Mouse (Mus musculus) E14TG2a.4 (cell line): ENCODE measurements at regions not wholly inside any gene's neighbourhood (a gene's known extent, or its start where the extent isn't known, plus 50 kb on each side); places are given as distances from the start of the nearest gene placed in this dataset.

ENCODE experiments used
- CTCF ChIP-seq: conservative IDR thresholded peaks from 2 replicates; pipeline ENCODE4 v1.5.1; 2014; ENCODE audit warnings: low read length
- NANOG ChIP-seq: IDR thresholded peaks from 2 replicates; pipeline ENCODE4 v1.6.1; 2014; ENCODE audit warnings: borderline replicate concordance, low read length, mixed read lengths
- POU5F1 ChIP-seq: IDR thresholded peaks from 2 replicates; pipeline ENCODE4 v1.6.1; 2014; ENCODE audit warnings: low read length, borderline replicate concordance

DNA sequence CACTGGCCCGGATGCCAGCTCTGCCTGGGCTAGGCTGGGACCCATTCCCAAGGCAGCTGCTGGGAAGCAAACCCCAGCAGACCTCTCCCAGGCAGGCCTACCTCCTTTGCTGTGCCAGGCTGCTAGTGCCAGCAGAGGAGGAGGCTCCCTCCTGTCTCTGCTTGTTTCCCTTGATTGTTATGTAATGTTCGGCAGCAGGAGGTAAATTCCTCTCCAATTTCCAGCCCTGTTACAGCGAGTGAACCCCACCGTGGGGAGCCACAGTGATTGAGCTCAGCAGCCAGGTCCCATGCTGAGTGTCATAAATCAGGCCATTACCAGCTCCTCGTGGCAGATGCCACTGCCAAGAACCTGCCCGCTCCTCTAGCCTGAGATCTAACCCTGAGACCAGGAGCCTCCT lies 274.6 kb downstream of the Dhx35 start:
- TF ChIP-seq CTCF: no peak
- peak; percentile 87 for TF ChIP-seq NANOG
- no peak for TF ChIP-seq POU5F1
